Mouse (Mus musculus) limb, embryonic 14.5 days (tissue): Measurements from ENCODE around the gene Atf6. TPM values are rescaled to one million over a fixed set of nuclear protein-coding genes. Genes with fewer than 3 reads are reported as not detected.

Experiments used
- ATAC-seq: fragments of 200-750 bp; cut with Nextera tagmentation; 2 replicates; pipeline ENCODE4 v1.8.0; 2017; ENCODE audit warnings: low read depth, moderate number of reproducible peaks, moderate TSS enrichment; ENCODE audit not compliant: low FRiP score
- DNase-seq: peaks from one replicate; pipeline ENCODE4 v3.0.0-alpha.2; 2015; ENCODE audit warnings: low spot score
- H3K27ac ChIP-seq: fragments of 300-500 bp; sonication (generic); replicated peaks from 2 replicates; pipeline ENCODE4 v1.5.1; 2014; ENCODE audit warnings: low read depth, mild to moderate bottlenecking, low read length, moderate library complexity, mixed read lengths
- H3K27me3 ChIP-seq: fragments of 300-500 bp; sonication (generic); 2 replicates; pipeline ENCODE4 v1.6.1; 2014; ENCODE audit warnings: low read length, mixed read lengths; ENCODE audit not compliant: control insufficient read depth, insufficient read depth
- H3K36me3 ChIP-seq: fragments of 300-500 bp; sonication (generic); 2 replicates; pipeline ENCODE4 v1.6.1; 2014; ENCODE audit warnings: mild to moderate bottlenecking, low read length, moderate library complexity, mixed read lengths; ENCODE audit not compliant: control insufficient read depth, insufficient read depth
- H3K4me1 ChIP-seq: fragments of 300-500 bp; sonication (generic); 2 replicates; pipeline ENCODE4 v1.6.1; 2014; ENCODE audit warnings: antibody characterized with exemption, low read length, mixed read lengths; ENCODE audit not compliant: control insufficient read depth, insufficient read depth
- H3K4me2 ChIP-seq: fragments of 300-500 bp; sonication (generic); replicated peaks from 2 replicates; pipeline ENCODE4 v1.6.1; 2014; ENCODE audit warnings: low read depth, mild to moderate bottlenecking, low read length, moderate library complexity; ENCODE audit not compliant: severe bottlenecking
- H3K4me3 ChIP-seq: fragments of 300-500 bp; sonication (generic); replicated peaks from 2 replicates; pipeline ENCODE4 v1.5.1; 2014; ENCODE audit warnings: low read length
- H3K9ac ChIP-seq: fragments of 300-500 bp; sonication (generic); 2 replicates; pipeline ENCODE4 v1.6.1; 2014; ENCODE audit warnings: mild to moderate bottlenecking, low read depth, low read length, moderate library complexity; ENCODE audit not compliant: severe bottlenecking
- H3K9me3 ChIP-seq: fragments of 300-500 bp; sonication (generic); 2 replicates; pipeline ENCODE4 v1.6.1; 2016; ENCODE audit warnings: low read length; ENCODE audit not compliant: control insufficient read depth
- POLR2A ChIP-seq: fragments of 200-500 bp; IDR thresholded peaks from 2 replicates; pipeline ENCODE4 v1.8.0; 2012; ENCODE audit warnings: inconsistent platforms, mild to moderate bottlenecking, moderate library complexity, borderline replicate concordance; ENCODE audit not compliant: insufficient read depth, insufficient read length; ENCODE audit errors: extremely low read depth
- WGBS: fragments of 180-500 bp; shearing (Covaris S2); extraction: QIAGEN DNeasy Blood & Tissue Kit; methylation state at CpG from one replicate; pipeline ENCODE4 v1.1.7; 2014; 5-methylcytosine and 5-hydroxymethylcytosine counted together
- polyA plus RNA-seq, 2 experiments: library from polyadenylated mRNA; depleted of rRNA in 1 of 2; stranded (reverse) in 1 of 2; unstranded in 1 of 2; fragments of >200 nt; fragmentation: Nextera tagmentation in 1 of 2; extraction: Ambion mirVana in 1 of 2; gene quantifications; 2 replicates each; pipeline versions ENCODE4 v1.2.1 to v1.2.3; 2012 to 2014

The Atf6 gene
- polyA plus RNA-seq, 2 experiments, result 8.9 to 9.1 TPM

DNA sequence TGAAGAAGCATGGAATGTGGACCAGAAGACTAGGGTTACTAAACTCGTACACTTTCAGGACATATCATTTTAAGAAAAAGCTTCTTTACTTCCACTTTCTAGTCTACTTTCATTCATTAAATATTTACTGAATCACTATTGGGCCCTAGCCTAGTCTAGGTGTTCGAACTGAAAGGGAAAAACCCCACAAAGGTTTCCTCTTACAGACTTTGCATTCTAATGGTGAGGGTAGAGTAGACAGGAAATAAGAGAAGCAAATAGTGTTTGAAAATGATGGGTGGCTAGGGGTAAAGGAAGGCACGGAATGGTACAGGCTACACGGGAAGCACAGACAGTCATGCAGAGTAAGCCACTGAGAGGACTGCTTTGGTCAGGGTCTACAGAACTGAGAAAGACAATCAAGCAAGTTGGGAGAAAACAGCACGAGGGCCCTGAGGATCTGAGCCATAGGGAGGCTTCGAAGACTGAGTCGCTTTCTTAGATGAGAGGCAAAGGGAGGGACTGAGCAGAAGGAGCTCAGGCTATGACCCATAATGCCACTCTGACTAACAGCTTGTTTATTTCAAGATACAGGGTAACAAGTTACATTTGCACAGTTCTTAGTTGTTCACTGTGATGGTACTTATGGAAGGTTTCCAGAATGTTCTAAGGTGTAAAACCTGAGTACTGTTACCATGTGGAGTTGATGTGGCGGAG is 138.2 kb downstream of the Atf6 start:
- Histone ChIP-seq H3K9me3 (no peaks in the 10 kb centered on the region), H3K4me3 (no peak overlapping the region), H3K4me1 (peaks cover 9% of the 10 kb centered on the region), H3K9ac (no peak overlapping the region), H3K4me2 (no peak overlapping the region), H3K36me3 (no peaks in the 10 kb centered on the region), H3K27ac (no peak overlapping the region), H3K27me3 (no peaks in the 10 kb centered on the region)
- WGBS, result 85% methylated on average over 8 of the region's 8 CpGs
- no peak for DNase-seq
- no peak for ATAC-seq
- TF ChIP-seq POLR2A, result no peak

DNA sequence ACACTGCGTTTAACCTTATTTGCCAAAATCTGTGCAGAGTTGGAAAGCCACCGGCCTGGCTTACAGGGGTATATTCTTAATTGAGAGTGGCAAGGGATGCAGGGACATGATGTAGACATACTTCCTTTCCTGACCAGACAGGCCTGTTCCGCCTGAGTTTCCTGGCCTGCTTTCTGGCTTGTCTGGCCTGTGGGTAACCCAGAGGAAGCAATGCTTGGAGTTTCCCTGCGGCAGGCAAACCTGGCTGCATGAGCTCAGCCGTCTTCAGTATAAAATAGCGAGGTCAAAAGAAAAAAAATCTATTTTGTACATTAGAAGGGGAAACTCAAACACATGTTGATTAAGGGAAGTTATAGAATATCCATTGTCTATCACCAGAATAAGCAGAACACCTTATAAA is 139.0 kb downstream of the Atf6 start:
- peaks cover 9% of the 10 kb centered on the region for H3K4me1 ChIP-seq
- ATAC-seq, result no peak
- TF ChIP-seq POLR2A, result no peak
- peak overlapping the region; percentile 39; the same call in 1 of the 2 replicates for H3K27ac ChIP-seq
- DNase-seq, result no peak
- 60% methylated on average over 6 of the region's 6 CpGs for WGBS
- no peak overlapping the region for H3K4me2 ChIP-seq
- no peak overlapping the region for H3K9ac ChIP-seq
- H3K4me3 ChIP-seq, result no peak overlapping the region
- H3K36me3 ChIP-seq, result no peaks in the 10 kb centered on the region
- H3K27me3 ChIP-seq, result no peaks in the 10 kb centered on the region
- H3K9me3 ChIP-seq, result no peaks in the 10 kb centered on the region

DNA sequence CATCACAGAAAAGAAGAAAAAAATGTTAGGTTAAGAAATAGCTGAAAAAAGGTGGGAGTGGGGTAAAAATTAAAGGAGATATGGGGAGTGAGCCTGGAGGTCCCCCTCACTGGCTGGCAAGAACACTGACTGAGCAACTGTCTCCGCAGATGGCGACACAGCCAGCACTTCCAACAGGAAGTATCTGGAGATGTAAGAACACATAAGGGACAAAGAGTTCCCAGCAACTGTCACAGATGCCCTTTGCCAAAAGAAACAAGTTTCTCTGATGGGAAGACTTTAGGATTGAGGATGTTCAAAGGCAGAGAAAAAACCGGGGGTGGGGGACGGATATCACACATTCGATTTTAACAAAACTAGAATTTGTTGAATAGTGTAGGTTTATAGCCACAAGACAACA is 146.0 kb downstream of the Atf6 start:
- H3K4me3 ChIP-seq, result no peak overlapping the region
- DNase-seq, result no peak
- H3K4me2 ChIP-seq, result no peak overlapping the region
- peaks cover 18% of the 10 kb centered on the region for H3K4me1 ChIP-seq
- H3K9me3 ChIP-seq, result no peaks in the 10 kb centered on the region
- no peaks in the 10 kb centered on the region for H3K27me3 ChIP-seq
- WGBS, result 84% methylated on average over 5 of the region's 5 CpGs
- H3K27ac ChIP-seq, result no peak overlapping the region
- no peak for ATAC-seq
- no peak overlapping the region for H3K9ac ChIP-seq
- TF ChIP-seq POLR2A, result no peak
- H3K36me3 ChIP-seq, result no peaks in the 10 kb centered on the region

DNA sequence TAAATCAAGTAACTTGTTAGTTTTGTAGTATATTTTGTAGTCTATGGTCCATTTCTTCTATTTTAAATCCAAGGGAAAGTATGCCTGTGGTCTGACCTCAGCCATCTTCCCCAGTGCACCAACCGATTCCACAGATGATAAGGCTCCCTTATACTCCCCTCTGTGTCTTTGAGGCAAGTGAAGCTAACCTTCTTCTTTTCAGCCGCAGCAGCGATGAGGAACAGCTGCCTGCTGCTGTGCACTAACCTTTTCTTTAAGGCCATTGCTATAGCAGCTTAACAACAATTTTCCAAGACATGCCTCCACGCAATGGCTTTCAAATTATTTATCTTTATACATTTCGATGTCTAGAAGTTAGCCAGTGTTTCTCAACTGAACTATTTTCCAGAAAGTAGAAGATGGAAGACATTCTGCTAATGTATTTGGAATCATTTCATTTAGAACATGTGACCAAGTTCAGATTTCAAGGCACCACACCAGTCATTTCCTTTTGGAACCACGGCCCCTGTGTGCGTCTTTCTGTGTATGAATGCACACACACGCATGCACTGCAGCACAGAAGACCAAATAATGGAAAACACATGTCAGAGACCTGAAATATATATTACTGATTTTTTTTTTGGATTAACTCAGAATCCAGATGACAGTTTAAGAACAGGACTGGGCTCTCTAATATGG is 149.3 kb downstream of the Atf6 start:
- Histone ChIP-seq H3K36me3 (no peaks in the 10 kb centered on the region), H3K4me2 (no peak overlapping the region), H3K4me1 (peaks cover 22% of the 10 kb centered on the region), H3K9ac (no peak overlapping the region), H3K9me3 (no peaks in the 10 kb centered on the region), H3K4me3 (no peak overlapping the region), H3K27me3 (no peaks in the 10 kb centered on the region), H3K27ac (peak overlapping the region; percentile 53)
- WGBS, result 44% methylated on average over 8 of the region's 8 CpGs
- DNase-seq (peak; percentile 72), ATAC-seq (peak; percentile 87)
- TF ChIP-seq POLR2A, result no peak

DNA sequence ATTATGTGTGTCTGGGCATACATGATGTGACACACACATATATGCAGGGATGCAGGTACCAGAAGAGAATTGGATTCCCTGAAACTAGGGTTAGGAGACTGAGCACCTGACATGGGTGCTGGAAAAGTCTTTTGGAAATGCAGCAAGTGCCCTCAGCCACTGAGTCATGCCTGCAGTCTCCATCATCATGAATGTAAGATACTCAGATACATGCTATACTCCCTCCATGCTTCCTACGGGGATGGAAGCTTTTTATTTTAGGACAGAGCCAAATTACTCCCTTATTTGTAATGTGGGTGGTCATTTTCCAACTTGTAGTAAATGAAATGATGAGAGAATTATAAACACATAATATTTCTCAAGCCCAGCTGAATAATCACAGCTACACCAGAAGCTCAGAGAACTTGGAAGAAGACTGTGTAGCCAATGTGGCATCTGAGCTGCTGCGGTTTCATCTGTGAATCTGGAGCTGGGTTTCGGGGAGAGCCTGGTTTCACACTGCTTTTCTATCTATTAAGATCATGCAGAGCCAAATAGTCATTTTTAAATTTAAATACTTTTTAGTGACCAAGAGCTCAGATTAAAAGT is 150.2 kb downstream of the Atf6 start:
- no peak overlapping the region for H3K9ac ChIP-seq
- no peaks in the 10 kb centered on the region for H3K36me3 ChIP-seq
- H3K4me2 ChIP-seq, result no peak overlapping the region
- peaks cover 22% of the 10 kb centered on the region for H3K4me1 ChIP-seq
- no peaks in the 10 kb centered on the region for H3K9me3 ChIP-seq
- H3K27ac ChIP-seq, result no peak overlapping the region
- DNase-seq (no peak), ATAC-seq (no peak)
- TF ChIP-seq POLR2A, result no peak
- H3K4me3 ChIP-seq, result no peak overlapping the region
- H3K27me3 ChIP-seq, result no peaks in the 10 kb centered on the region
- 77% methylated on average over 3 of the region's 3 CpGs for WGBS
